Mouse (Mus musculus) heart, adult 2 months (tissue): ENCODE data around the gene Mcemp1. TPM values are rescaled to one million over a fixed set of nuclear protein-coding genes. Genes with fewer than 3 reads are reported as not detected.
A peak's percentile ranks its signal among the peaks of the same experiment; 100 is the strongest.

Experiments
- DNase-seq, 2 experiments: peaks; one replicate each; pipeline ENCODE4 v3.0.0; 2021
- H3K27ac ChIP-seq: fragments of 200-600 bp; 2 replicates; pipeline ENCODE4 v1.8.1; 2022
- H3K27me3 ChIP-seq: fragments of 200-500 bp; 2 replicates; pipeline ENCODE4 v1.6.1; 2012; ENCODE audit warnings: mild to moderate bottlenecking, low read length, inconsistent platforms, mixed read lengths; ENCODE audit not compliant: control insufficient read depth, insufficient read depth
- H3K36me3 ChIP-seq: fragments of 200-500 bp; 2 replicates; pipeline ENCODE4 v1.6.1; 2012; ENCODE audit warnings: low read length, inconsistent platforms; ENCODE audit not compliant: control insufficient read depth, insufficient read depth
- H3K4me1 ChIP-seq: fragments of 200-500 bp; 2 replicates; pipeline ENCODE4 v1.6.1; 2011; ENCODE audit warnings: low read length; ENCODE audit not compliant: control insufficient read depth, insufficient read depth
- H3K4me3 ChIP-seq: fragments of 200-600 bp; 2 replicates; pipeline ENCODE4 v1.8.1; 2022
- H3K79me2 ChIP-seq: fragments of 200-500 bp; replicated peaks from 2 replicates; pipeline ENCODE4 v1.6.1; 2012; ENCODE audit warnings: mild to moderate bottlenecking, inconsistent platforms, low read length, moderate library complexity, mixed read lengths; ENCODE audit not compliant: control insufficient read depth, insufficient read depth
- H3K9ac ChIP-seq: fragments of 200-500 bp; 2 replicates; pipeline ENCODE4 v1.6.1; 2012; ENCODE audit warnings: low read depth, mild to moderate bottlenecking, control low read depth, inconsistent platforms, low read length, mixed read lengths
- CTCF ChIP-seq: fragments of 200-600 bp; IDR thresholded peaks from 2 replicates; pipeline ENCODE4 v1.8.1; 2022; ENCODE audit warnings: antibody characterized with exemption, mild to moderate bottlenecking, moderate library complexity
- EP300 ChIP-seq: fragments of 200-500 bp; IDR thresholded peaks from 2 replicates; pipeline ENCODE4 v1.6.1; 2011; ENCODE audit warnings: low read depth, low read length, control low read depth; ENCODE audit not compliant: insufficient read depth
- POLR2A ChIP-seq: fragments of 200-500 bp; IDR thresholded peaks from 2 replicates; pipeline ENCODE4 v1.6.1; 2011; ENCODE audit warnings: mild to moderate bottlenecking, low read depth, low read length, control low read depth; ENCODE audit not compliant: insufficient read depth
- WGBS: fragments of 180-500 bp; shearing (Covaris S2); methylation state at CpG from one replicate; pipeline ENCODE4 v1.1.7; 2018; 5-methylcytosine and 5-hydroxymethylcytosine counted together
- intact Hi-C: fragments of 180-260 bp; cut with DNase I; formaldehyde crosslinking; loops from one replicate; pipeline ENCODE4 v1.15.1; 2025
- polyA plus RNA-seq: library from polyadenylated mRNA; depleted of rRNA; stranded (reverse); fragments of >200 nt; gene quantifications from 2 replicates; pipeline ENCODE4 v1.2.3, GENCODE M21; 2012; rRNA removed
- total RNA-seq, 2 experiments: library from RNA; stranded (reverse); gene quantifications; 2 replicates each; pipeline ENCODE4 v1.2.3; 2021

The Mcemp1 gene
- total and polyA plus RNA-seq, 3 experiments, result 0.21 to 0.89 (median 0.31) TPM

DNA sequence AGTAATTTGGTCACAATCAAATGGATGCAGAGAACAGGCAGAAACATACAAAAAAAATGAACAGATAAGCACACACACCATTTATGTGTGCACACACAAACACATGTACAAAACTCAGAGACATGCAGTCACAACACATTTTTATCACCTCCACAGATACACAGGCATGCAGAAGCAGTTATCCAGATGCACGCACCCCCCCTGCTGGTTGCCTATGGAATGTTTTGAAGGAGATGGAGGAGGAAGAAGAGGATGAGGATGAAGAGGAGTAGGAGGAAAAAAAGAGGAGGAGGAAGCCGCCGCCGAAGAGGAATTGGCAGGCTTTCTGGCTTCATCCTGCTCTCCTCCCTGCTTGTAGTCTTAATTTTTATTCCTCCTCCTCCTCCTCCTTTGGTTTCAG is 40.2 kb downstream of the Mcemp1 start:
- no peaks in the 10 kb centered on the region for H3K79me2 ChIP-seq
- no peak for DNase-seq
- no peaks in the 10 kb centered on the region for H3K36me3 ChIP-seq
- intact Hi-C loops, result no loop called here
- WGBS, result 34% methylated on average over 4 of the region's 4 CpGs
- TF ChIP-seq EP300, result no peak
- peak; percentile 47 for TF ChIP-seq CTCF
- TF ChIP-seq POLR2A, result no peak
- H3K27ac ChIP-seq, result no peak overlapping the region
- no peaks in the 10 kb centered on the region for H3K4me1 ChIP-seq
- no peaks in the 10 kb centered on the region for H3K27me3 ChIP-seq
- H3K4me3 ChIP-seq, result no peak overlapping the region
- no peak overlapping the region for H3K9ac ChIP-seq

DNA sequence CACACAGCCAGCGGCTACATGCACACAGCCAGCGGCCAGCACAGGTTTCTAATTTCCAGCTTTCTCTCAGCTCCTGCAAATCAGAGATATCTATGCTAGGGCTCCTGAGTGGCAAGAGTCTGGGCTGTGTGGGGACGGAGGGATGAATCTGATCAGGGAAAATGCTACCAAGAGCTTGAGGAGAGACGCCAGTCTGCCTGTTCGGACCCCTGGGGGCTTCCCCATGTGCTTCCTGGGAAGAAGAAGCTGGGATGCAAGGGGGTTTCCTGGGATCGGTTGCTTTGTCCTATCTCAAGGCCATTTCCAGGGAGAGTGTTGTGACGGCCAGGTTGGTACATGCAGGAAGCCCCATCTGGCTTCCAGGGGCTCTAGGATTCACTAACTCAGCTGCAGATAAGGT is 42.1 kb downstream of the Mcemp1 start:
- Histone ChIP-seq H3K4me3 (no peak overlapping the region), H3K27me3 (no peaks in the 10 kb centered on the region), H3K9ac (no peak overlapping the region), H3K79me2 (no peaks in the 10 kb centered on the region), H3K27ac (no peak overlapping the region), H3K36me3 (no peaks in the 10 kb centered on the region), H3K4me1 (no peaks in the 10 kb centered on the region; the same call in none of the 2 replicates)
- intact Hi-C loops, result no loop called here
- 48% methylated on average over 7 of the region's 7 CpGs for WGBS
- DNase-seq, result no peak
- TF ChIP-seq CTCF (no peak), EP300 (no peak), POLR2A (no peak)

DNA sequence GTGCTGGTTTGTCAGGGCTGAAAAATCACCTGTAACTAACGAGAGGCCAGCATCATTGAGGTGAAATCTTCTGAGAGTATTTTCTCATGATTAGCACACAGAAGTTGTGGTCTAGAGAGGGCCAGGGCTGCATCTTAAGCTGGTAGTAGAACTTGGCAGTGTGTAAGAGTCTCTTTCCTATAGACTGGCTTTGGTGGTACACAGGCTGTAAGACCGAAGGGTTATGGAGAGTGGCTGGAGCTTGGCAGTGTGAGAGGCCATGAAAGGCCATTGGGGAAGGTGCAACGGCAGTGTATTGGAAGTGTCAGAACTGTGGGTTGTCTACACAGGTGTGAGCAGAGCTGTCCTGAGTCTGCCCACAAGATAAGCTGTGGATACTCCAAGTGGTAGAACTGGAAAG is 44.8 kb downstream of the Mcemp1 start:
- intact Hi-C loops, result no loop called here
- Histone ChIP-seq H3K27me3 (no peaks in the 10 kb centered on the region), H3K27ac (no peak overlapping the region), H3K79me2 (no peaks in the 10 kb centered on the region), H3K36me3 (no peaks in the 10 kb centered on the region), H3K4me1 (no peaks in the 10 kb centered on the region; the same call in none of the 2 replicates), H3K9ac (no peak overlapping the region), H3K4me3 (no peak overlapping the region)
- TF ChIP-seq POLR2A (no peak), CTCF (no peak), EP300 (no peak)
- WGBS, result 82% methylated on average over 3 of the region's 3 CpGs
- DNase-seq, result no peak

DNA sequence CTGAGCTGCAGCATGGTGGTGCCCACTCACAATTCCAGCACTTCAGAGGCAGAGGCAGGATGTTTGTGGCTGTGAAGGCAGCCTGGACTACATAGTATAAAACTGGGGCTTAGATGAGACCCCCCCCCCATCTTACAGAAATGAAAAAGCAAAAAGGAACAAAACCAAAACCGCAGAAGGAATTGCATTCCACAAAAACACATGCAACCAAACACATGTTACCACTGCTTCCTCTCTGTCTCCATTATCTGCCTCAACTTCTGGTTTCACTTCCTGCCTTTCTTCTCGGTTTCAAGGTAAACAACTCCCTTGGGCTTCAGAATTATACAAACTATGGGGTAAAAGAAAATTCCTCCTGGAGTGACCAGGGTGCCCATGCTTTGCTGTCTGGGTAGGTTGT is 46.1 kb downstream of the Mcemp1 start:
- no peak for TF ChIP-seq CTCF
- TF ChIP-seq EP300, result no peak
- no peak for TF ChIP-seq POLR2A
- H3K36me3 ChIP-seq, result no peaks in the 10 kb centered on the region
- H3K4me1 ChIP-seq, result no peaks in the 10 kb centered on the region; the same call in none of the 2 replicates
- no peak overlapping the region for H3K4me3 ChIP-seq
- H3K27ac ChIP-seq, result no peak overlapping the region
- no peaks in the 10 kb centered on the region for H3K27me3 ChIP-seq
- 27% methylated on average over 2 of the region's 2 CpGs for WGBS
- intact Hi-C loops, result no loop called here
- DNase-seq, result peak in 1 of 2 experiments; percentile 14
- no peak overlapping the region for H3K9ac ChIP-seq
- H3K79me2 ChIP-seq, result no peaks in the 10 kb centered on the region

DNA sequence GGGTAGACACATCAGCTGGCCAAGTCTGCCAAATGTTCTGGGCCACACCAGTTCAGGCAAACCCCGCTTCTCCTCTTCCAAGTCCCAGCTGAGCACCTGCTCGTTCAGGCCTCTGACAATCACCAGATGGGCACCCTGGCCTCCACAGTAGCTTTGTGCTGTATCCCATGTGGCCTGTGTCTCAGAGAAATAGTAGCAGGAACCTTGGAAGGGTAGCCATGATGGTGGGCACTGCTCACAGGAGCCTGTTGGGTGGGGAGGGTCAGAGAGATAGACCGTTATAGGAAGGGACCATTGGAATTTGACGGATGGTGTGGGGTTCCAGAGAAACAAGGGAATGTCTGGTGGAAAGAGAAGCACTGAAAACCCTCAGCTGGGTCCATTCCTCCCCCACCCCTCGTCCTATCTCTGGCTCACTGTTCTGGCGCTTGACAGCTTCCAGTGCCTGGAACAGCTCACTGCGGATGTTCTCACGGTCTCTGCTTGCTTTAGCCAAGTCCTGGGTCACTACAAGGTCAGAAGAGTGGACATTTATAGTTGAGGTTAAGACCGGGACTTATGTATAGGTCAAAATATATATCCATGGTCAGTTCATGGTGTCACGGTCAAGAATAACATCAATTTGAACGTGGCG is 51.9 kb downstream of the Mcemp1 start:
- Histone ChIP-seq H3K4me3 (no peak overlapping the region), H3K9ac (no peak overlapping the region), H3K27me3 (no peaks in the 10 kb centered on the region), H3K4me1 (no peaks in the 10 kb centered on the region), H3K36me3 (no peaks in the 10 kb centered on the region), H3K79me2 (no peaks in the 10 kb centered on the region), H3K27ac (peak overlapping the region; percentile 27; the same call in 1 of the 2 replicates)
- no peak for TF ChIP-seq CTCF
- no peak for TF ChIP-seq EP300
- TF ChIP-seq POLR2A, result no peak
- 40% methylated on average over 12 of the region's 12 CpGs for WGBS
- peak in 1 of 2 experiments; percentile 15 for DNase-seq
- intact Hi-C loops, result loop anchor here (5.0 kb wide), 2 partner anchors 240 to 425 kb away; no protein-coding TSS in a partner anchor

GRCm38 (mm10) chr8:3718559-3718958 is 53.0 kb downstream of the Mcemp1 start:
- Histone ChIP-seq H3K4me3 (no peak overlapping the region), H3K27ac (no peak overlapping the region), H3K9ac (no peak overlapping the region), H3K4me1 (no peaks in the 10 kb centered on the region), H3K79me2 (no peaks in the 10 kb centered on the region), H3K27me3 (no peaks in the 10 kb centered on the region), H3K36me3 (no peaks in the 10 kb centered on the region)
- TF ChIP-seq POLR2A, result no peak
- no peak for TF ChIP-seq EP300
- peak; percentile 94 for TF ChIP-seq CTCF
- peak; percentile 79 to 83 for DNase-seq
- WGBS, result 20% methylated on average over 14 of the region's 14 CpGs
- intact Hi-C loops, result loop anchor here (5.0 kb wide), 2 partner anchors 239 to 424 kb away; no protein-coding TSS in a partner anchor

Other genes with a start within 250 kb of the Mcemp1 start
- gene Pex11g, start 198.1 kb upstream of the Mcemp1 start, total RNA-seq, result 1 to 10 TPM; 2.4 to 3.1 TPM
- 4.5 and 5.5 TPM in 2 replicates for gene Pex11g, start 198.1 kb upstream of the Mcemp1 start, polyA plus RNA-seq
- under 1 TPM in 1 of 2 experiments, not detected in 1; 0.14 TPM for gene Tex45, start 194.9 kb upstream of the Mcemp1 start, total RNA-seq
- 0.12 TPM in 1 of 2 replicates, not detected in the other for gene Tex45, start 194.9 kb upstream of the Mcemp1 start, polyA plus RNA-seq
- gene Zfp358, start 172.6 kb upstream of the Mcemp1 start, total RNA-seq, result 10 to 100 TPM; 24.9 to 30.7 TPM
- gene Zfp358, start 172.6 kb upstream of the Mcemp1 start, polyA plus RNA-seq, result 51.3 and 53.9 TPM in 2 replicates
- gene Mcoln1, start 165.3 kb upstream of the Mcemp1 start, total RNA-seq, result 10 to 100 TPM; 20.6 to 23.1 TPM
- 86.9 and 123 TPM in 2 replicates for gene Mcoln1, start 165.3 kb upstream of the Mcemp1 start, polyA plus RNA-seq
- 10 to 100 TPM in 1 of 2 experiments, 1 to 10 TPM in 1; 8.5 to 11.1 TPM for gene Pnpla6, start 150.4 kb upstream of the Mcemp1 start, total RNA-seq
- gene Pnpla6, start 150.4 kb upstream of the Mcemp1 start, polyA plus RNA-seq, result 24.8 and 25.1 TPM in 2 replicates
- gene C330021F23Rik, start 97.8 kb upstream of the Mcemp1 start, total RNA-seq, result under 1 TPM in 1 of 2 experiments, not detected in 1; 0.39 TPM
- gene C330021F23Rik, start 97.8 kb upstream of the Mcemp1 start, polyA plus RNA-seq, result 0.50 TPM in 1 of 2 replicates, not detected in the other
- 1 to 10 TPM in 1 of 2 experiments, under 1 TPM in 1; 0.68 to 1.2 TPM for gene Camsap3, start 78.5 kb upstream of the Mcemp1 start, total RNA-seq
- gene Camsap3, start 78.5 kb upstream of the Mcemp1 start, polyA plus RNA-seq, result 1.8 and 1.9 TPM in 2 replicates
- 10 to 100 TPM; 15.3 to 15.4 TPM for gene Xab2, start 44.4 kb upstream of the Mcemp1 start, total RNA-seq
- gene Xab2, start 44.4 kb upstream of the Mcemp1 start, polyA plus RNA-seq, result 27.0 and 30.1 TPM in 2 replicates
- 10 to 100 TPM; 79.1 to 92.2 TPM for gene Pet100, start 44.2 kb upstream of the Mcemp1 start, total RNA-seq
- gene Pet100, start 44.2 kb upstream of the Mcemp1 start, polyA plus RNA-seq, result 7.6 and 13.6 TPM in 2 replicates
- gene Pcp2, start 40.2 kb upstream of the Mcemp1 start, total RNA-seq, result not detected
- not detected in 2 replicates for gene Pcp2, start 40.2 kb upstream of the Mcemp1 start, polyA plus RNA-seq
- 1 to 10 TPM; 5.7 to 6.4 TPM for gene Stxbp2, start 34.8 kb upstream of the Mcemp1 start, total RNA-seq
- 9.6 and 13.4 TPM in 2 replicates for gene Stxbp2, start 34.8 kb upstream of the Mcemp1 start, polyA plus RNA-seq
- gene Retn, start 10.0 kb upstream of the Mcemp1 start, total RNA-seq, result 1 to 10 TPM in 1 of 2 experiments, under 1 TPM in 1; 0.86 to 2.4 TPM
- 3.0 and 8.4 TPM in 2 replicates for gene Retn, start 10.0 kb upstream of the Mcemp1 start, polyA plus RNA-seq
- 1 to 10 TPM; 1.0 to 1.6 TPM for gene Fcor, start 6.6 kb downstream of the Mcemp1 start, total RNA-seq
- gene Fcor, start 6.6 kb downstream of the Mcemp1 start, polyA plus RNA-seq, result 4.2 and 12.9 TPM in 2 replicates
- gene Trappc5, start 10.5 kb downstream of the Mcemp1 start, total RNA-seq, result 10 to 100 TPM; 17.6 to 19.3 TPM
- 19.9 and 30.1 TPM in 2 replicates for gene Trappc5, start 10.5 kb downstream of the Mcemp1 start, polyA plus RNA-seq
- under 1 TPM; 0.29 to 0.32 TPM for gene Fcer2a, start 28.4 kb downstream of the Mcemp1 start, total RNA-seq
- gene Fcer2a, start 28.4 kb downstream of the Mcemp1 start, polyA plus RNA-seq, result 0.76 and 0.98 TPM in 2 replicates
- gene Clec4g, start 54.9 kb downstream of the Mcemp1 start, total RNA-seq, result under 1 TPM; 0.66 to 0.70 TPM
- gene Clec4g, start 54.9 kb downstream of the Mcemp1 start, polyA plus RNA-seq, result 0.45 and 1.3 TPM in 2 replicates
- gene Cd209a, start 83.2 kb downstream of the Mcemp1 start, total RNA-seq, result under 1 TPM in 1 of 2 experiments, not detected in 1; 0.16 TPM
- gene Cd209a, start 83.2 kb downstream of the Mcemp1 start, polyA plus RNA-seq, result 1.00 TPM in 1 of 2 replicates, not detected in the other
- gene Cd209e, start 188.6 kb downstream of the Mcemp1 start, total RNA-seq, result not detected
- not detected in 2 replicates for gene Cd209e, start 188.6 kb downstream of the Mcemp1 start, polyA plus RNA-seq
- gene Cd209d, start 212.8 kb downstream of the Mcemp1 start, total RNA-seq, result not detected
- 0.20 TPM in 1 of 2 replicates, not detected in the other for gene Cd209d, start 212.8 kb downstream of the Mcemp1 start, polyA plus RNA-seq